Mouse (Mus musculus) left cerebral cortex, adult 11 months (tissue): ENCODE measurements at regions not wholly inside any gene's neighbourhood (a gene's known extent, or its start where the extent isn't known, plus 50 kb on each side); places are given as distances from the start of the nearest gene placed in this dataset.
A peak's percentile ranks its signal among the peaks of the same experiment; 100 is the strongest.

ENCODE experiments used
- DNase-seq: peaks from one replicate; pipeline ENCODE4 v3.0.0; 2022; ENCODE audit warnings: low spot score

DNA sequence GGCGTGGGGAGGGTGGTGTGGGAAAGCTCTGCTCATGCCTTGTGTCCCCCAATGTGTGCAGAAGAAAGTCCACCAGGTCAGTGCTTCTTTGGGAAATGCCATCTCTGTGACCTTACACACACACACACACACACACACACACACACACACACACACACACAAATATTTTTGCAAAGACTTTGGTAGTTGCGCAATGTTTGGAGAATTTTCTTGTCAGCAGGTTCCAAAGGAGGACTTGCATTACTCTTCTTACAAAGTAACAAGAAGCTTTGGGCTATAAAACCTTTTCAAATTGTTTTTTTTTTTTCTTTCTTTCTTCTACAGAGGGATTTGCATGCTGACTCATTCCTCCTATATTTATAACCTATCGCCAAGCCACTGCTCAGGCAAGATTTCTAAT is 59.1 kb upstream of the Npvf start:
- no peak for DNase-seq

DNA sequence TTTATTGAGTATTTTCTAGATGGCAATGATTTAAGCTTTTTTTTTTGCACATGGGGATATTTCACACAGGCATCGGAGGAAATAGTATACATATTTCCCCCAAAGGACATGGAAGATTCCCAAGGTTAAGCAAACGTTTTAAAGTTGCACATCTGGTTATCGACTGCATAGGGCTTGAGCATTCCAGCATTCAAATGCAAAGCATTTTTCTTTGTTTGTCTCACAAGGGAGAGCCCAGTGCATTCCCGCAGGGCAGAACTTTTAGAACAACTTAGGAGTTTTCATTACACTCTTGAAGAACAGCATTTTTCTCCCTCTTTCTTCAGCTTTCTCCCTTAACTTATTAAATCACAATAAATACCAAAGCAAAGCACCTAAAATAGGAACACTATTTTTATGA is 64.4 kb upstream of the Npvf start:
- DNase-seq = no peak

- DNase-seq = no peak
Observed at GRCm38 (mm10) chr6:50720346-50720745, 66.1 kb upstream of the Npvf start.

DNA sequence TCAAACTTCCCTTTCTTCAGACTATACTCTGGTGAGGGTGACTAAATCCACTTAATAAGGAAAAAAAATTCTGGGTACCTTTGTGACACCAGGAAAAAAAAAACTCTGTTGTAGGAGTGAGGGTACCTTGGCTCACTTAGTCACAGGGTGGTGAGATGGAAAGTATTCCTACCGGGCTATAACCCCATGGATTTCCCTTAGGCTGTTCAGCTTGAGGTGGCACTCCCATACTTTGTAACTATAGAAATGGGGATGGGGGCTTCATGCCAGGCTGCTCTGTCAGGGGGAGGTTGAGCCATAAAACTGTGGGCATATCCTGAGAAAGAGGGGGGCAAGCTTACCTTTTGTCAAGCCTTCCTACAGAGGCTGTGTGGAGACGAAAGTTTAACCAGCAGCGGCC is 71.4 kb upstream of the Npvf start:
- no peak for DNase-seq

DNA sequence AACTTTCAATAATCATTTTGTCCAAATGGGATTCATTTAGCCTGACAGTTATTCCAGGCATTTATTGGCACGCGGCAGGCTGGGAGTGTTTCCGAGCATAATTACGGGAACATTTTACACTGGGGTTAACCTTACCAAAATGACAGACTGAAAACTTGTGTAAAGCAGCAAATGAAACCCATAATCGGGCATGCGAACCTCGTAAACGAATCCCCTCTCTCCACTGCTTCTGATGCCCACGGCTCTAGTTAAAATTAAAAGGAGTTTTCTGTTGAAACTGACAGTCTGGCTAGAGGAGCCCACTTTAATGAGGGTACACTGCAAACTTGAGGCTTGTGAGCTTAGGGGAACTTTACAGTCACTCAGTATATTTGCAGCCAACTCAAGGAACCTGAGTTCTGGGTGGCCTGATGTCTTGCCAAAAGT is 71.9 kb upstream of the Npvf start:
- DNase-seq = no peak

DNA sequence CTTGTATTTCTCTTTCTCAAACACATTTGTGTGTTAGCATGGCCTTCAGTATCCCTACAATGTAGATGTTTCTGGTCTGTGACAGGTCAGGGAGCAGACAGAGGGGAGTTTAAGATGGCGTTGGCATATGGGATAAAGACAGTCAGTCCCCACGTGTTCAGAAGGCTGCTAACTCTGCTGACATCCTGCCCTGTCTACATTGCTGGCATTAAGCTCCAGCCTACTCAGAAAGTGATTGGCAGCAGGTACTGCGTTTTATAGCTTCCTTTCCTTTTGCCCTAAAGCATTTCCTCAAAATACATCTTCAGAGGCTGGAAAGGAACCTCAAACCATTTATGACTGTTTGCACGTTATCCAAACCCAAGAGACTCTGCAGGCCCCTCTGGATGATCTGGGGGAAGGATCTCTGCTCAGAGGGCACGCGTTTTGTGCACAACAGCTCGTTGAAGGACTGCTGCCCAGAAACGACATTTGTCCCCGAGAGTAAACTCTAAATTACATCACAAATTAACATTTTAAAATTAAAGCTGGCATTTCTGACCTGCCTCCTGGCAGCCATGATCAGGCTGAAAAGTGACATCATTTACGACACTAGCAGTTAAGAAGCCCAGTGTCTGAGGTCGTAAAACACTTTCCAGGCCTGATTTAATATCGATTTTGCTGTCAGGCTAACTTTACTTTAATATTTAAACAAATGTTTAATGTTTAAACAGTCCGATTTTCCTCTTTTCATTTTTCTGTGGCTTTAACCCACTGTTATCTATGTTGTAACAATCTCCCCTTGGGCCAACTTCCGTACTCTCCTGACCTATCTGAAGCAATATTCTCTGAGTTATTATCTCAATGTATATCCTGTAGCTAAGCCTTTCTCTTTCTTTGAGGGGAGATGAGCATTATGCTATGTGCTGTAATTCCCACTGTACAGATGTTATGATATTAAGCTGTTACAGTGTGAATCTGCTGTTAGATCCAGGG is 76.8 kb upstream of the Npvf start:
- DNase-seq = no peak

DNA sequence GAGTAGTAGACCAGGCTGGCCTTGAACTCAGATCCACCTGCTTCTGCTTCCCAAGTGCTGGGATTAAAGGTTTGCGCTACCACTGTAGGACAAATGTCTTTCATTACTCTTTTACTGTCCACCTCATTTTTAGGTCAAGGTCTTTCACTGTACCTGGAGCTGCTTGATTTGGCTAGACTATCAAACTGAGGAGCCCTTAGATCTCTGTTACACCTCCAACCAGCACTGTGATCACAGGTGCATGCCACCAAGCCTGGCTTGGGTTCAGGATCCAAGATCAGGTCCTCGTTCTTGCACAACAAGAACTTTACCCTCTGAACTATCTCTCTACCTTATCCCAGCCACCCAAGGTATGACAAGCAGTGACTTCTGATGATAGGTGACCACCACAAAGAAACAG is 80.5 kb upstream of the Npvf start:
- no peak for DNase-seq

GRCm38 (mm10) chr6:50735825-50736224 is 81.6 kb upstream of the Npvf start:
- DNase-seq = no peak

DNA sequence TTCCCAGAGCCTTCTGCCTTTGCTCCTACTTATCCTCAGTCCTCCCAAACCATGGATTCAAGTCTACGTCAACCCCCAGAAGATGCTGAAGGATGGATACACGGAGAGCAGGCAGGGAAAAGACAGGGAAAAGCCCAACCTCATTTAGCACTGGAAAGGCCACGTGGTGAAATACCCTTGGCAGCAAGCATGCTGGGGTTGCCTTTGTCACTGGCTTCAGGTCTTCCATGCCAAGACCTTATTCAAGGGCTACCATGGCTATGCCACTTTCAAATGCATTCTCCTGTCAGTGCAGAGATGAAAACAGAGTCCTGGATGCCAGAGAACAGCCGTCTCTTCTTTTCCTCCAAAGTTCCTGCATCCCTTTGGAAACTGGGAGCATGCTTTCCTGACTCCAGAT is 87.8 kb upstream of the Npvf start:
- no peak for DNase-seq

- DNase-seq = no peak
Observed at GRCm38 (mm10) chr6:50744462-50745166, 90.4 kb upstream of the Npvf start.

DNA sequence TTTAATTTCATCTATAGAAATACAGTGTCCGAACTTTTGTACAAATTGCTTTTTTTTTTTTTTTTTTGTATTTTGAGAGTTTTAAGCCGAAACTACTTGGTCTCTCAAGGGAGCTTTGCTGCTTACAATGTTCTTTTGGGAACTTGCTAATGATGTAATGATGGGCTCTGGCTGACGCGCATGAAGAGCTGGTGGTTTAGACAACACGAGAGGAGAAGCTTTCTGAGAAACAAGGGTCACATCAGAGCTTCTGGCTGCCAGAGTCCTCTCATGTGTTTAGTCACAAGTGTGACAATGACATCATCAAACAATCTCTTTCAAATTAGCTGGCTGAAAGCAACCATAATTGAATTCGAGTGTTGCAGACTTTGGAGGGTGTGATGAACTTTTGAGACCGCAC is 98.9 kb upstream of the Npvf start:
- DNase-seq = no peak

DNA sequence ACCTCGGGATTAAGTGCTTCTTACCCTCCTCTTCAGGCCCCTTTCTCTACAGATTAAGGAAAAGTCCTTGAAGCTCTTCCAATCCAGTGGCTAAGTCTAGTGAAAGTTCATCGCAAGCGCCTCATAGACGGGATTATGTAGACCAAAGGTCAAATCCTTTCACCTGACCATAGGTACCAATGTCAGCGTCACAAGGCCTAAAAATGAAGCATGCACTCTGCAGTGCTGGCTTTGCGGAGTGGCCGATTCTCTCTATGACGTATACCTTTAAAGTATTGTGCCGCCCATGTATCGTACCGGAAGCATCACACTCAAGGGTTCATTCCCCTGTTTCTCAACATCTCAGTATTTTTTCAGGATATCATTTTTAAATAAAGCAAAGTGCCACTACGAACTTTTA is 100.5 kb upstream of the Npvf start:
- no peak for DNase-seq

- DNase-seq = no peak
Observed at GRCm38 (mm10) chr6:50760367-50760766, 106.1 kb upstream of the Npvf start.

GRCm38 (mm10) chr6:50763121-50763520 is 108.9 kb upstream of the Npvf start:
- no peak for DNase-seq

GRCm38 (mm10) chr6:50766442-50766915 is 112.2 kb upstream of the Npvf start:
- DNase-seq = no peak

- DNase-seq = no peak
Observed at GRCm38 (mm10) chr6:50767126-50767525, 112.9 kb upstream of the Npvf start.

- no peak for DNase-seq
Observed at GRCm38 (mm10) chr6:50767827-50768226, 113.6 kb upstream of the Npvf start.

DNA sequence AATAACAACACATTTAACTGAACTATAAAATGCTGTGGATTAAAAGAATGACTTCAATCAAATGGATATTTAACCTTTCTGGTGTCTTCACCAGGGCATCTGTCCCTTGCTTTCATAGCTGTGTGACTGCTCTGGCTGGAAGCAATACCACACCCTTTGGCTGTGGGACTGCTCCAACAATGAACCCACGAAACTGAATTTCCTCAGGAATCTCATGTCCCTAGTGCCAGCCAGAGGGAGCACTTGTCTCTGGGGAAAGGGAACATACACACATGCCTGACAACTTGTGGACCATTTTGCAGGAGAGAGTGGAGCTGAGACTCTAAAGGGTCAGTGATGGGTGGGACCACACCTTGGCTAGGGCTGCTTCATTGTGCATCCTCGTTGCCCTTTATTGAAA is 114.9 kb upstream of the Npvf start:
- DNase-seq = no peak

GRCm38 (mm10) chr6:50770481-50770880 is 116.2 kb upstream of the Npvf start:
- no peak for DNase-seq

- DNase-seq = no peak
Observed at GRCm38 (mm10) chr6:50775637-50776036, 121.4 kb upstream of the Npvf start.

DNA sequence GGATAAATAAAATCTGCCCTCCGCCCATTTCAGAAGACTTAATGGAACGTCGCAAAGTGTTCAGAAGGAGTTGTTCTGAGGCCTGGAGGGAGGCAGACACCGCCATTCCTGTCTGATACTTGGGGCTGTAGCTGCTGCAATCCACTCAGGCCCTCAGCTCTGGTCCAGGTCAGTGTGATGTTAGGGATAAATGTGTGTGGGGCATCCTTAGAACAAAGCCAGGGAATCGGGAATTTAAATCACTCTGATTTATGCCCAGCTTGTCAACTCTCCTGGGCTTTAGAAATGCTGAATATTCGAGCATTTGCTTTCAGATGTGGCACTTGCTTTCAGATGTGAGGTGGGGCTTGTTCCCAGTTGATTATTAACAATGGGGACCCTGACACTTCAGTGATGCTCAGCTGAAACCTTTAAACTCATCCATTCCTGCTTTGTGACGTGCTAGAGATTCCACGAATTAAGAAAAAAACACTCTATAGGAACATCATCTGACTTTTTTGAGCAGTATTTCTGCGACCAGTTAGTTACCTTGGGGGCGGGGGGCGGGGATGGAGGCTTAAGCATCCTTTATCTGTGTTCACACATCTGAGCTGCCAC is 122.1 kb upstream of the Npvf start:
- no peak for DNase-seq

GRCm38 (mm10) chr6:50776931-50777495 is 122.8 kb upstream of the Npvf start:
- DNase-seq = peak; percentile 69
